Mouse (Mus musculus) layer of hippocampus, postnatal 25 days (tissue): ENCODE measurements around the gene Gm42420. TPM values are rescaled to one million over a fixed set of nuclear protein-coding genes. Genes with fewer than 3 reads are reported as not detected.
A peak's percentile ranks its signal among the peaks of the same experiment; 100 is the strongest.

Experiments
- DNase-seq, 2 experiments: peaks; one replicate each; pipeline ENCODE4 v3.0.0; 2022; ENCODE audit warnings: mixed read lengths in 2 of 2, low spot score in 1 of 2; ENCODE audit errors: extremely low spot score in 1 of 2
- total RNA-seq, 2 experiments: library from RNA; stranded (reverse); gene quantifications; 2 replicates each; pipeline ENCODE4 v1.2.3; 2021

Gm42420 gene
- total RNA-seq, 2 experiments from 2014 or later, result not detected

GRCm38 (mm10) chr6:39570426-39570825 lies 15.1 kb upstream of the Gm42420 start:
- no peak for DNase-seq

GRCm38 (mm10) chr6:39573791-39574554 lies 11.6 kb upstream of the Gm42420 start, which contains the start of gene Adck2:
Gene Adck2 (plus strand): TSS chr6:39573873.
- peak; percentile 67 to 68 for DNase-seq

GRCm38 (mm10) chr6:39574555-39574869 lies 11.0 kb upstream of the Gm42420 start:
- no peak for DNase-seq

- no peak for DNase-seq
These were observed 10.6 kb upstream of the Gm42420 start for GRCm38 (mm10) chr6:39574951-39575350.

- DNase-seq, result no peak
These were observed 6.0 kb upstream of the Gm42420 start for GRCm38 (mm10) chr6:39579552-39579951.

- DNase-seq, result no peak
These were observed 5.0 kb upstream of the Gm42420 start for GRCm38 (mm10) chr6:39580558-39580957.

- no peak for DNase-seq
These were observed 4.3 kb upstream of the Gm42420 start for GRCm38 (mm10) chr6:39581087-39581784.

GRCm38 (mm10) chr6:39591481-39591880 lies 5.9 kb downstream of the Gm42420 start:
- DNase-seq, result no peak

- peak; percentile 92 to 98 for DNase-seq
These were observed 7.1 kb downstream of the Gm42420 start, which contains the start of gene Ndufb2 for GRCm38 (mm10) chr6:39592401-39593214. Gene Ndufb2 (plus strand): TSS chr6:39592574.

GRCm38 (mm10) chr6:39600851-39601250 lies 15.3 kb downstream of the Gm42420 start:
- DNase-seq, result no peak

GRCm38 (mm10) chr6:39601828-39602227 lies 16.3 kb downstream of the Gm42420 start:
- no peak for DNase-seq

- DNase-seq, result no peak
These were observed 19.0 kb downstream of the Gm42420 start for GRCm38 (mm10) chr6:39604565-39604964.

GRCm38 (mm10) chr6:39606056-39606455 lies 20.5 kb downstream of the Gm42420 start:
- DNase-seq, result no peak

- no peak for DNase-seq
These were observed 21.3 kb downstream of the Gm42420 start for GRCm38 (mm10) chr6:39606862-39607261.

- no peak for DNase-seq
These were observed 21.8 kb downstream of the Gm42420 start for GRCm38 (mm10) chr6:39607365-39607764.

- DNase-seq, result no peak
These were observed 24.7 kb downstream of the Gm42420 start for GRCm38 (mm10) chr6:39610207-39610606.

- DNase-seq, result no peak
These were observed 25.7 kb downstream of the Gm42420 start for GRCm38 (mm10) chr6:39611296-39611695.
